28 mouse cellular contexts compared by ENCODE assay signal in genomic region chr4:134626883-134627282, GRCm38 (mm10).
DNase-seq lines count a peak whose midpoint lies in the region; ATAC-seq and TF ChIP-seq lines count a peak whose summit lies in the region.
"Had no signal": no experiment of that assay in that cellular context is flagged by ENCODE, and none has a peak within 500 bp of the region (broad histone marks: within the 10 kb centered on the region; RNA-seq: fewer than 3 reads in every experiment).

No protein-coding gene starts in this region.

- H3K9ac ChIP-seq in heart, adult 2 months (ENCODE audit: low read depth, low read length) = no peak overlapping the region
- peak overlapping the region; percentile 48; the same call in 1 of the 2 replicates for H3K9ac ChIP-seq in heart, embryonic 14.5 days (ENCODE audit: low read length)
- H3K9ac ChIP-seq in forebrain, embryonic 15.5 days (replicated peaks) = no peak overlapping the region
- H3K9ac ChIP-seq: embryonic facial prominence, embryonic 15.5 days; hindbrain, embryonic 13.5 days; limb, embryonic 12.5 days; liver, embryonic 15.5 days; lung, embryonic 15.5 days; midbrain, embryonic 12.5 days; neural tube, embryonic 13.5 days had no signal

- TF ChIP-seq POLR2A in heart, adult 2 months (IDR thresholded peaks at IDR 0.05; ENCODE audit: insufficient read depth, low read depth, low read length) = no peak
- no peak for TF ChIP-seq POLR2A in bone marrow macrophage, adult 2 months (IDR thresholded peaks at IDR 0.05; ENCODE audit: borderline replicate concordance, low read depth, low read length)
- no peak for TF ChIP-seq POLR2A in cortical plate, adult 2 months (IDR thresholded peaks at IDR 0.05; ENCODE audit: extremely low read depth, insufficient read depth, low read length)

- DNase-seq in heart, adult 2 months = no peak
- no peak for DNase-seq in heart, adult 9 months (ENCODE audit: low spot score in 2 of 2)
- DNase-seq in heart, postnatal 25 days (ENCODE audit: low spot score) = no peak
- DNase-seq in urinary bladder, postnatal 36 days (ENCODE audit: low spot score in 2 of 2) = no peak
- DNase-seq: adrenal gland, postnatal 25 days; cerebellum, adult 2 months; cerebellum, postnatal 14 days; gastrocnemius, postnatal 10 days; kidney, adult 8-10 months; layer of hippocampus, adult 9-11 months; thymus, adult 2 months; thymus, postnatal 36 days had no signal

- TF ChIP-seq CTCF in heart, adult 2 months (IDR thresholded peaks at IDR 0.05) = no peak
- TF ChIP-seq CTCF in bone marrow macrophage, adult 2 months (IDR thresholded peaks at IDR 0.05; ENCODE audit: low read depth, low read length) = no peak
- no peak for TF ChIP-seq CTCF in cortical plate, adult 2 months (IDR thresholded peaks at IDR 0.05; ENCODE audit: extremely low read depth, insufficient read depth, low read length)

- TF ChIP-seq EP300 in heart, adult 2 months (IDR thresholded peaks at IDR 0.05; ENCODE audit: insufficient read depth, low read depth, low read length) = no peak

- intact Hi-C loops in heart, adult 2 months (cut with DNase I) = loop anchor here (2.0 kb wide), 1 partner anchor 36 kb away; no protein-coding TSS in a partner anchor
- intact Hi-C loops in heart, postnatal 25 days (cut with DNase I) = loop anchor here (5.0 kb wide), 1 partner anchor 35 kb away; no protein-coding TSS in a partner anchor

- H3K36me3 ChIP-seq in heart, adult 2 months (ENCODE audit: control insufficient read depth, insufficient read depth, low read length) = 0 out of 2 replicates have a peak, but pooled peaks cover 2% of the 10 kb centered on the region
- no peaks in the 10 kb centered on the region for H3K36me3 ChIP-seq in heart, embryonic 14.5 days (ENCODE audit: control insufficient read depth, insufficient read depth, low read length)
- no peaks in the 10 kb centered on the region for H3K36me3 ChIP-seq in forebrain, embryonic 15.5 days
- H3K36me3 ChIP-seq: embryonic facial prominence, embryonic 10.5 days; embryonic facial prominence, embryonic 15.5 days; hindbrain, embryonic 13.5 days; limb, embryonic 12.5 days; liver, embryonic 15.5 days; lung, embryonic 15.5 days; midbrain, embryonic 12.5 days; neural tube, embryonic 13.5 days had no signal

- H3K9me3 ChIP-seq in heart, embryonic 14.5 days (ENCODE audit: control insufficient read depth, low read length) = 0 out of 2 replicates have a peak, but pooled peaks cover 3% of the 10 kb centered on the region
- H3K9me3 ChIP-seq in forebrain, embryonic 15.5 days = no peaks in the 10 kb centered on the region
- H3K9me3 ChIP-seq: embryonic facial prominence, embryonic 10.5 days; embryonic facial prominence, embryonic 15.5 days; hindbrain, embryonic 13.5 days; limb, embryonic 12.5 days; liver, embryonic 15.5 days; lung, embryonic 15.5 days; midbrain, embryonic 12.5 days; neural tube, embryonic 13.5 days had no signal

- H3K27me3 ChIP-seq in heart, adult 2 months (ENCODE audit: control insufficient read depth, insufficient read depth, low read length) = no peaks in the 10 kb centered on the region
- H3K27me3 ChIP-seq in heart, embryonic 14.5 days (ENCODE audit: control insufficient read depth, insufficient read depth, low read length) = no peaks in the 10 kb centered on the region
- H3K27me3 ChIP-seq in forebrain, embryonic 15.5 days = no peaks in the 10 kb centered on the region
- H3K27me3 ChIP-seq: embryonic facial prominence, embryonic 15.5 days; hindbrain, embryonic 13.5 days; liver, embryonic 15.5 days; lung, embryonic 15.5 days; midbrain, embryonic 12.5 days; neural tube, embryonic 13.5 days had no signal

- 0 out of 2 replicates have a peak overlapping the region, but pooled peaks have one; percentile 8 for H3K4me2 ChIP-seq in heart, embryonic 14.5 days (ENCODE audit: low read length)
- no peak overlapping the region for H3K4me2 ChIP-seq in forebrain, embryonic 15.5 days (replicated peaks)
- H3K4me2 ChIP-seq: embryonic facial prominence, embryonic 15.5 days; hindbrain, embryonic 13.5 days; limb, embryonic 12.5 days; liver, embryonic 15.5 days; lung, embryonic 15.5 days; midbrain, embryonic 12.5 days; neural tube, embryonic 13.5 days had no signal

- H3K79me2 ChIP-seq in heart, adult 2 months (replicated peaks; ENCODE audit: control insufficient read depth, insufficient read depth, low read length) = no peaks in the 10 kb centered on the region

- 61% methylated on average over 2 of the region's 2 CpGs for WGBS in heart, adult 2 months
- WGBS in heart, embryonic 14.5 days = 55% methylated on average over 2 of the region's 2 CpGs
- 82% methylated on average over 2 of the region's 2 CpGs for WGBS in forebrain, embryonic 15.5 days

- H3K4me3 ChIP-seq in heart, adult 2 months = no peak overlapping the region
- no peak overlapping the region for H3K4me3 ChIP-seq in heart, embryonic 14.5 days (ENCODE audit: control insufficient read depth in 1 of 2, insufficient read depth in 1 of 2, low read depth in 1 of 2, low read length in 2 of 2)
- H3K4me3 ChIP-seq in bone marrow macrophage, adult 2 months (ENCODE audit: insufficient read depth, low read length) = no peak overlapping the region
- no peak overlapping the region for H3K4me3 ChIP-seq in cortical plate, adult 2 months (ENCODE audit: insufficient read depth, low read length)
- H3K4me3 ChIP-seq in forebrain, embryonic 15.5 days = no peak overlapping the region
- H3K4me3 ChIP-seq: embryonic facial prominence, embryonic 10.5 days; embryonic facial prominence, embryonic 15.5 days; hindbrain, embryonic 13.5 days; limb, embryonic 12.5 days; liver, embryonic 15.5 days; lung, embryonic 15.5 days; midbrain, embryonic 12.5 days; neural tube, embryonic 13.5 days had no signal

- H3K4me1 ChIP-seq in heart, adult 2 months (ENCODE audit: control insufficient read depth, insufficient read depth, low read length) = peaks cover 25% of the 10 kb centered on the region
- peaks cover 48 to 68% of the 10 kb centered on the region in 2 experiments for H3K4me1 ChIP-seq in heart, embryonic 14.5 days (ENCODE audit: control insufficient read depth in 2 of 2, insufficient read depth in 2 of 2, low read length in 2 of 2)
- peaks cover 76% of the 10 kb centered on the region for H3K4me1 ChIP-seq in bone marrow macrophage, adult 2 months (ENCODE audit: control insufficient read depth, insufficient read depth, low read length)
- H3K4me1 ChIP-seq in cortical plate, adult 2 months (ENCODE audit: control insufficient read depth, insufficient read depth, low read length) = peaks cover 20% of the 10 kb centered on the region
- H3K4me1 ChIP-seq in forebrain, embryonic 15.5 days = peaks cover 23% of the 10 kb centered on the region

- H3K27ac ChIP-seq in heart, adult 2 months = peak overlapping the region; percentile 80
- H3K27ac ChIP-seq in heart, embryonic 14.5 days (replicated peaks in 1 of 2; ENCODE audit: control insufficient read depth in 1 of 2, insufficient read depth in 1 of 2, low read depth in 2 of 2, low read length in 2 of 2) = peak overlapping the region; percentile 23 to 90
- peak overlapping the region; percentile 7; the same call in 1 of the 2 replicates for H3K27ac ChIP-seq in bone marrow macrophage, adult 2 months (ENCODE audit: insufficient read depth, low read depth, low read length)
- H3K27ac ChIP-seq in cortical plate, adult 2 months (ENCODE audit: insufficient read depth, low read length) = peak overlapping the region; percentile 92
- no peak overlapping the region for H3K27ac ChIP-seq in forebrain, embryonic 15.5 days (replicated peaks)
- H3K27ac ChIP-seq: embryonic facial prominence, embryonic 10.5 days; embryonic facial prominence, embryonic 15.5 days; hindbrain, embryonic 13.5 days; kidney, postnatal 0 days; limb, embryonic 12.5 days; liver, embryonic 15.5 days; lung, embryonic 15.5 days; midbrain, embryonic 12.5 days had no signal

- no peak for ATAC-seq in heart, embryonic 14.5 days (ENCODE audit: insufficient number of reproducible peaks, insufficient read depth, low FRiP score, low read depth)
- no peak for ATAC-seq in forebrain, embryonic 15.5 days (replicated peaks)
- ATAC-seq: CD4-positive, CD25-positive, alpha-beta regulatory T cell, adult 4 months; forebrain, embryonic 14.5 days; intestine, embryonic 16.5 days had no signal
